Mouse (Mus musculus) urinary bladder, adult 2 months (tissue): ENCODE measurements around the gene Ribc2. TPM values are rescaled to one million over a fixed set of nuclear protein-coding genes. Genes with fewer than 3 reads are reported as not detected.

Experiments used
- DNase-seq: peaks from one replicate; pipeline ENCODE4 v3.0.0; 2022; ENCODE audit warnings: low spot score
- polyA plus RNA-seq: library from polyadenylated mRNA; depleted of rRNA; stranded (reverse); fragments of >200 nt; gene quantifications from 2 replicates; pipeline ENCODE4 v1.2.3, GENCODE M21; 2012; rRNA removed

The Ribc2 gene
- polyA plus RNA-seq, result 0.63 and 0.83 TPM in 2 replicates

DNA sequence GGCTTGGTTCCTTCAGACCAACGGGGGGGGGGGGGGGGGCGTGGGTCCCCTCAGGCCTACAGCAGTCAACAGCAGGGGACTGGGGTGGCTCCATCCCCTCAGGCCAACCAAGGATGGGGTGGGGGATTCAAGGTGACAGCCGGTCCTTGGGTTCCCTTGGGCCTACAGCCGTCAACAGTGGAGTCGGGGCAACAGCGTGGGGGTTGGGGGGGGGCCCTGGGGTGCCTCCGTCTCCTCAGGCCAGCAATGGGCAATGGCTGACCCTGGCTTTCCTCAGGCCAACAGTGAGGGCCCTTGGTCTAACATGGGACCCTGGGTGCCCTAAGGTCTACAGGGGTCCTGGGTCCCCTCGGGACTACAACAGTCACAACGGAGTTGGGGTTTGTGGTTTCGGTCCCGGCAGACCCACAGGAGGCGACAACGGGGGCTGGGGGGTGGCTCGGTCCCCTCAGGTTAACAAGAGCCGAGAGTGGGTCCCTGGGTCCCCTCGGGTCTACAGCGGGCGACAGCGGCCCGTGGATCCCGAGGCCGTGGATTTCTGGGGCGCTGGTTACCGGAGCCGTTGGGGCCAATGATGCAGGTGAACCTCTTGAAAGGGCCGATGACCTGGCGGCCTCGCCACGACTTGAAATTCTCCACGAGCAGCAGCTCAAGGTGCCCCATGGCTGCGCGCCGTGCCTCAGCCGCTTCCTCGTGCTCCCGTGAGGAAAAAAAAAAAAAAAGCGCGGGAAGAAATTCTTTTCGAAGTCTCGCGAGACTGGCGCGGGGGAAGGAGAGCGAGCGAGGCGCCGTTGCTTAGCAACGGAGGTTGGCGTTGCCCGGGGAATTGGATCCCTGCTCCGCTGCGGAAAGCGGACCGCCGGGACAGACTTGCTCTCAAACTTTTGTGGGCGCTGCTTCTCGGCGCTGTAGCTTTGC lies at the start of gene Ribc2, which contains the start of gene Smc1b:
Gene Ribc2, plus strand, starts transcription at position 804 of the 918 bp plus-strand sequence.
Gene Smc1b, minus strand, starts transcription at position 690 of the 918 bp plus-strand sequence.
- DNase-seq, result no peak

DNA sequence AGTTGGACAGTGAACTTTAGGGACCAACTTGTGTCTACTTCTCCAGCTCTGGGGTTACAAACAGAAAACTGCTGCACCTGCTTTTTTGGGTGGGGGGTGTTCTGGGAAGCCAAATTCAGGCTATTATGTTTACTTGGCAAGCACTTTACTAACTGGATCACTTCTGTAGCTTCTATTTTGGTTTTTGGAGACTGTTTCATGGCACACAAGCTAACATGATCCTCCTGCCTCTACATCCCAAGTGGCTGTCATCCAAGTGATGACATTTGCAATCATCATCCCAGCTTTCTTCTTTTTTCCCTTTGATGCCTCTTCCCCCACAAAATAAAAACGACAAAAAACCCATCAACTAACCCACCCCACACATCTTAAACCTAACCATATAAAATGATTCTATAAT lies 46.2 kb upstream of the Ribc2 start:
- DNase-seq, result no peak

DNA sequence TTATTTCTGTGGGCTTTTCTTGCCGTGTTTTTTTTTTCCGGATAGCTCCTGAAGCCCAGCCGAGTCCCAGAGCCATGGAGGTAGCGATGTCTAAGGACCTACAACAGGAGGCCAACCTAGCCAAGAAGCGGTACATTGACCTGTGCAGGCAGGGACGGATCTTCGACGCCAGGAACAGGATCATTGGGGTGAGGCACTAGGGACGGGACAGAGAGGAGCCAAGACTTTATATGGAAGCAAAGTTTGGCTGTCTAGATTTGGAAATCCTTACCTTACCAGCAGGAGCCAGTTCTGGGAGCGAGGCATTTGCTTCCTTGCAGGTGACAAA lies 279 bp downstream of the Ribc2 start:
- no peak for DNase-seq

DNA sequence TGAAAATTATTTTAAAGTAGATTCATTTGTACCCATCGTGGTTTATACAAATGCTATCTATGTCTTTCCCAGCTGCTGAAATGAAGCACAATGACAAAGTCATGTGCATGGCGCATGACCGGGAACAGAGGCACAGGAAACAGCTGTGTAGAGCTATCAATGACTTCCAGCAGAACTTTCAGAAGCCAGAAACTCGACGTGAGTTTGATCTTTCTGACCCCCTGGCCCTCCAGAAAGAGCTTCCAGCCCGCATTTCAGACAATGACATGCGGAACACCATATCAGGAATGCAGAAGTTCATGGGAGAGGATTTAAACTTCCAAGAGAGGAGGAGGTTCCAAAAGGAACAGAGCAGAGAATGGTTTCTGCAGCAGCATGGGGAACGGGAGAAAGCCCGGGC lies 3.3 kb downstream of the Ribc2 start:
- DNase-seq, result no peak

DNA sequence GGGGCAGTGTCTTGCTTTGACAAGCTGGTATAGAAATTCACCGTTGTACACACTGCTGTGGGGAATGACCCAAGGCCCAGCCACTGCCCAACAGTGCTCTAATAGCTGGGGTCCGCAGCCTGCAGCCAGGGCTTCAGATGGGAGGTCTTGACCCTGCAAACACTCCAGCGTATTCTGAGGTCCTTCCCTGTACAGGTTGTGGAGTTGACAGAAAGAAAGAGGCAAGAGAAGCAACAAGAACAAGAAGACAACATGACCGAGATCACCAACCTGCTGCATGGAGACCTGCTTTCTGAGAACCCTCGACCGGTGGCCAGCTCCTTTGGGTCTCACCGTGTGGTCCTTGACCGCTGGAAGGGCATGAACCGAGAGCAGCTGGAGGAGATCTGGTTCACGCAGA lies 9.4 kb downstream of the Ribc2 start:
- no peak for DNase-seq

DNA sequence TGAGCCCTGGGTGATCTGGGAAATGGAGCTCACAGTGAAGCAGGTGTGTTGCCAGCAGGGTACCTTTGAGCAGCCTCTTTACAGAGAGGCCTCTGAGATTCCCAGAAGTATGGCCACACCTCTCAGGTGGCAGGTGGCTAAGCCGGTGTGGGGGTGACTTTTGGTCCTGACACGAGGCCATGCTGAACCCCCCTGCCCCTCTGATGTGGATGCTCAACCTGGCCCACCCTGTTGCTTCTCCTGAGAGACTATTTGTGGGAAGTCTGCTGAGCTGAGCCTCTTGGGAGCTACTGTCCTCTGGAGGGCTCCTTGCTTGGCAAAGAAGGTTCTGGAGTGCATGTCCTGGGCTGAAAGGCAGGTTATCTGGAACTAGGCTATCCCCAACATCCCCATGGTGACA lies 10.6 kb downstream of the Ribc2 start:
- no peak for DNase-seq

DNA sequence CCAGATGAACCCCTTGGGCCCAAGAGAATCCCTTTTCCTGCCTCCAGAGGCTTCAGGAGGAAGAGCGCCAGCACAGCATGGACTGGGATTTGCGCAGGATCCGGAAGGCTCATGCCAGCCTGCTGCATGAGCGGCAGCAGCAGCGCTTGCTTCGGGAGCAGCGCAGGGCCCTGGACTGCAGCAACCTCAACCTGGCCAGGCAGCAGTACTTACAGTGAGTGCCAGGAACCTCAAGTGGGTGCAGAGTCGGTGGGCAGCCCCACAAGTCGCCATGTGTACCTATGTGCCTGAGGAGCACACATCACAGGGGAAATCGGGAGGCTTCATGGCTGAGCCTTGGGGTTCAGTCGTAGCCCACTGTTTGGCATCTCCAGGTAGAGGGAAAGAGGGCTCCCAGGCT lies 11.3 kb downstream of the Ribc2 start:
- DNase-seq, result no peak

DNA sequence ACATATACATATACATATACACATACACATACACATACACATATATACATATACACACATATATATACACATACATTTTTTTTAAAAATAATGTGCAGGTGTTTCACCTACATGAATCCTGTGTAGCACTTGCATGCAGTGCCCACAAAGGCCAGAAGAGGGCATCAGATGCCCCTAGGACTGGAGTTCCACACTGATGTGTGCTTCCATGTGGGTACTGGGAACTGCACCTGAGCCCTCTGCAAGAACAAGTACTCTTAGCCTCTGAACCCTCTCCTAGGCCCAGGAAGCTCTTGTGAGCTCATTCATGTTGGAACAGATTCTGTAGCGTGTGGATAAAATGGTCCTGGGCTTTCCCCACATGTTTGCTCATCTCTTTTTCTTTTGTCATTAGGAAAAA lies 11.9 kb downstream of the Ribc2 start:
- DNase-seq, result no peak

DNA sequence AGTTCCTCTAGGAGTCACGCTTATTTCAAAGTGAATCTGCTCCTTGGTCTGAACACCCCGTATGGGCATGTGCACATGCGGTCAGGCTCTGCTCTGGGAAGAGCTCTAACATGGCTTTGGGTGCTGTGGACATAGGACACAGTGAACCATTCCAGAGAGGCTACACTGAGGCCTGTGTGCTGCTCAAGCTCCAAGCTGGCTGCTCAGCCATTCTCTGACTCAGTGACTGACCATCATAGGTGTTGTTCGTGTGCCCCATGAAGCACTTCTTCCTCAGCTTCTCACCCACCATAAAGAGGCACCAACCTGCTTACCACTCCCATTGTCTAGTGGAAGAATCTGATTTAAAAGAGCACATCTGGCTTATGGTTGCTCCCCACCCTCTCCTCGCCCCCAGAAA lies 12.4 kb downstream of the Ribc2 start:
- no peak for DNase-seq

DNA sequence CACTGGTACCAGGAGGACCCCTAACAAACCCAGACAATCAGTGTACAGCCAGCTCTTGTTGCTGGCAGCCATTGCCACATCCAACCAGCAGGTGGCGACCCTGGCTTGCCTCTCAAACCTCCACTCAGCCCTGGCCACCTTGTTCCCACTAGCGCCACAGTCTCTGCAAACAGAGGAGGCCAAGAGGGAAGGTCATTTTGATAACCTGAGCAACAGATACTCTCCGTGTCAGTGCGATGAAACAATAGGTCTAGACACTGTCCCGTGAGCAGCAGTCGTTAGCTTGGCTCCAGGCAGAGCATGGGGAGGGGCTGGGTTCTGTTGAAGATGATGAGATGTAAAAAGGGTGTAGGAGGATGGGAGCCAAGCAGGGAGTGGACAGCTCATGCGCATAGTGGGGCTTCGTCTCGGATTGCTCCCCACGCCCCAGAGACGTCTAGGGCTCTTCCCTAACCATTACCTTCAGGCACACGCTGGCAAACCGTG lies 19.6 kb downstream of the Ribc2 start:
- peak; percentile 58 for DNase-seq

DNA sequence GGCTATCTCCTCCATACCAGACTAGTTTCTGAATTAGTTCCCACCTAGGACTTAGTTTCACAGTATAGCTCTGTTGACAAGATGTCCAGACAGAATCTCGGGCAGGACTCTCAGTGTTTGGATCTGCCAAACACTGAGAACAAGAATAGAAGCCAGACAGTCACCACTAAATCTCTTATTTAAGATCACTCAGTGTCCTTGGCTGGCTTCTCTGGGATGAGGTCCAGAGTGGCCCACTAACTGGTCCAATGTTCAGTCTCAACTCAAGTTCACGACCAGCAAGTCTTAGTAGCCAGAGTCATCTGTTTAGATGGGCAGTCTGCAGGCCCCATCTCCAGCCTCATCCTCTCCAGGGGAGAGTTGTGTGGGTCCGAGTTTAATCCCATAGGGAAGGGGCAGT lies 20.7 kb downstream of the Ribc2 start:
- DNase-seq, result no peak

DNA sequence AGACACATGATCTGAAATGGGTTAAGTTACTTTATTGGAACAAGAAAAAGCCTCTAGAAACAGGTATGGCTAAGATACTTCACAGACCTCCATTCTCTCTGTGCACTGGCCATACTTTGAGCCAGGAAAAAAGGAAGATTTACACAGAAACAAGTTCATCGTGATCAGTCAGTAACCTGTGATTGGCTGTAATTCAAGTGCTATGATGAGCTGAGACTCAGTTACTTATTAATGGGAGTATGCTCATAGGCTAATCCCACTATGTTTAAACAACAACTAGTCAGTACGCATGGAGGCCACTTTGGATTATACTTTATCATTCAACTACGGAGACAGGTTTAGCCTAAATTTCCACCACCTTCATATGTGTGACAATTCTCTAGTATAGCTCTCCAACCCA lies 22.2 kb downstream of the Ribc2 start:
- no peak for DNase-seq

DNA sequence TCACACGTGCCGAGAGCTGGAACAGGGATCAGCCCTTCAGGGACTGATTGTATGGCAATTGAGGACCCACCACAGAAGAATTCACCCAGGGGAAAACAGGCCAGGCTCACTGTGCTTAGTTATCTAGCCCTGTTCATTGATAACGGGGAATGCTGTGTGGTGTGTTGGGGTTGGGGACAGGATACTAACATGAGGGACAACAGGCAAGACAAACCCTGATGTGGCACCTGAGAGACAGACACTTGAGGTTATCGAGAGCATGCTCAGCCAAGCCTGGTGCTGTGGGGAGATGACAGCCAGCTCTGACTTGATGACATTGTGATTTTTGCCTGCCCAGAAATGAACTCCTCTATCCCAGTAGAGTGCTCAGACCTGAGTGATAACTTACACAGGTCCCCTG lies 24.3 kb downstream of the Ribc2 start:
- no peak for DNase-seq

DNA sequence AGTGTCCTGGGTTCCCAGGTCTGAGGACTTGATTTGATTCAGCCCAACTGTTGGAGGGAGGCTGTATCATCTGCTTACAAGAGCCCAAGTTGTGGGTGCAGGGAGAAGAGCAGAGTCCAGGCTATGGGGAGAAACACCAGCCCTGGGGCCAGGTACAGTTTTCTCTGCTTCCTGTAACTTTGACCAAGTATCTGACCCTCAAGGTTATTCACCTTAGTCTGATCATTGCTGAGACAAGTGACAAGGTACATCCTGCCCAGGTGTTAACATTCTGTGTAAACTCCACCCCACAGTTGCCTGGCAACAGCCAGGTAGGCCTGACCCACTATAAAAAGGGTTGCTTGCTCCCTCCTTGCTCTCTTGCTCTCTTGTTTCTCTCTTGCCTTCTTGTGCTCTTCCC lies 29.5 kb downstream of the Ribc2 start:
- DNase-seq, result no peak

DNA sequence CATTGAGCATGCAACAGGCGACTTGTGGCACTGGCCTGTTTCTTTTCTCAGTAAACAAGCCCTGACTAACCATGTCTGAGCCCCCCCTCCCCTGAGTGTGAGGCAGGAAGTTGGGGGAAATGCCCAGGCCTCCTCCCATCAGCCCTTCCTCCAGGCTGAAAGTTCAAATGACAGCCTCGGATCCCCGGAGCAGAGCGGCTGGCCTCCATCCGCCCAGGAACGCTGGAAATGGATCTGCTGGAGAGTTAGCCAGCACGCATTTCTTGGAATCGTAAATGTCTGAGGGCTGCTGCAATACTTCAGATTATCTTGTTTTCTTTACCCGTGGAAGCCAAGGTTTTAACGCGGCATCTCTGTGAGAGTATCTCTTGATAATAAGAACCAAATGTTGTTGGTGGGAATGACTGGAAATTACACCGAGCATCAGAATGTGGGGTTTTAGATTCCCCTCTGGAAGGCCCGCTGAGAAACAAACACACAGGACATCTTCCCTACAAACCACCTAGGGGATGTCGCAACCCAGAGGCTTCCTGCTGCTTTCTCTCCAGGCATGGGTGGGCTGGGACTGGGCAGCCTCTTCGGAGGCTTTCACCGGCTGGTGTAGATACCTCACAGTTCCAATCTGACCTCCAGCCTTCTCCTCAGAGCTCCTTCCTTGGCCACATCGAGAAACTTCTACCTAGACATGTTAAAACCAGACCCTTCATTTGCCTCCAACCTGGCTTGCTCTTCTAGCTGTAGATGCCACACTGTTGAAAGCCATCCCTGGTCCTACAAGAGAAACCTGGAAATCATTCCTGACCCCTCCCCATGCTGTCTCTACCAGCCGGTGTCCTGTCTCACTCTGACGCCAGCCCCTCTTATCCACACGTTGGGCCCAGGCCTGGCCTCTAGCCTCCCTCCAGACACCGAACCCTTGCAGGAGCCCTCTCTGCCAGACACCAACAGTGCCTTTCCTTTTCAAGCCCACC lies 31.1 kb downstream of the Ribc2 start:
- no peak for DNase-seq

DNA sequence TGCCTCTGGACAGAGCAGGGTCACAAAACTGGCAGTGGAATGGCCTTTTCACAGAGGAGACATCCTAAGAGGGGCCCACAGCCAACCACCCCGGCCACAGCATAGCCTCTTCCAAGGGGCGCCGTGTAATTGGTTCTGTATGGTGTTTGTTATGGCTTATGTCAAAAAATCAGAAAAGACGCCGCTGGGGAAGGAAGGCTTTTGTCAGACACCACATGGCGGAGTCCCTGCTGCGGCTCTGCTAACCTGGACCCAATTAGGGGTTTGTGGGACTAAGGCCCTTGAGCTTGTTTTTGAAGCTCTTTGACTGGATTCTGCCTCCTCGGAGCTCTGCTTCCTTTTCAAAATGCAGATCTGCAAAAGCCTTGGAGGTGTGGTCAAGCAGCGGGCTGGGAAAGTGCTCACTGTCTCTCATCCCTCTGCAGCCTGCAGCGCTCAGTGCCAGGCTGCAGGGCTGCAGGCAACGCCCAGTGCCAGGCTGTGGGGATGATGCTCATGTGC lies 34.6 kb downstream of the Ribc2 start:
- no peak for DNase-seq

DNA sequence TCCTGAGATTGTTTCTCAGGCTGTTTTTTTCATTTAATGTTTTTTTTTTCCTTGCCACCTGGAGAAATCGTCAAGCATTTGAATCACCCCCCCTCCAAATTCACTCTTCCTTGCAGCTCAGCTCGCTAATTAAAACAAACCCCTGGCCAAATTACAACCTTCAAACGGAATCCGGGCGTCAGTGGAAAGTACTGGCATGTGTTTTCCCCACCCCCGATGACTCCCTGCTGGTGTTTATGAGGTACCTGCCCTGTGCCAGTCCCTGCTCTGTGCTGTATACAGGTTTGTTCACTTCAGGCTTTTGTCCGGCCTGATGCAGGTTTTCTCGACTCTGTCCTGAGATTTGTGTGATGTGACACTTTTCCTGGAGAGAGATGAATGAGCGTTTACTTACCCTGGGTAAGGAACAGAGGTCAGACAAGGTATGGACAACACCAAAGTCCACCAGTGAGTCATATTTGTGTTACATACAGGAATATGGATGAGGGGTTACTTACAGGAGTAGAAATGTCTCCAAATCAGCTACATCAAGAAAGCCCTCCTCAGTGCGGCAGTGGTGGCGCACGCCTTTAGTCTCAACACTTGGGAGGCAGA lies 35.3 kb downstream of the Ribc2 start:
- no peak for DNase-seq

DNA sequence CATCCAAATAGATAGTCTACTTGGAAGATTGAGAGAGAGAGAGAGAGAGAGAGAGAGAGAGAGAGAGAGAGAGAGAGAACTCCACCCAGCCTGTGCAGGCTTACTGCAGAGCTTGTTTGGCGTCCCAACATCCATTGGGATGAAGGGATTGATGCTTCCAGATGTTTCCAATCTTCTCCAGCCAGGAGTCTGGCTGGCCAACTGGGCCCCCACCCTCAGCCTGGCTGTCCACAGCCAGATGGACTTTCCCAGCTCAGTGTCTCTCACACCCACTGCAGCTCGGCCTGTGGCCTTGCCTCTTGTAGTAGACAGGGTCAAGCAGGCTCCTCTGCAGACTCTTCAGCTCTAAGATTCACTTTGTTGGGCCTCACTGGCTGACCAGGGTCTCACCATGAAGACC lies 40.2 kb downstream of the Ribc2 start:
- DNase-seq, result no peak

DNA sequence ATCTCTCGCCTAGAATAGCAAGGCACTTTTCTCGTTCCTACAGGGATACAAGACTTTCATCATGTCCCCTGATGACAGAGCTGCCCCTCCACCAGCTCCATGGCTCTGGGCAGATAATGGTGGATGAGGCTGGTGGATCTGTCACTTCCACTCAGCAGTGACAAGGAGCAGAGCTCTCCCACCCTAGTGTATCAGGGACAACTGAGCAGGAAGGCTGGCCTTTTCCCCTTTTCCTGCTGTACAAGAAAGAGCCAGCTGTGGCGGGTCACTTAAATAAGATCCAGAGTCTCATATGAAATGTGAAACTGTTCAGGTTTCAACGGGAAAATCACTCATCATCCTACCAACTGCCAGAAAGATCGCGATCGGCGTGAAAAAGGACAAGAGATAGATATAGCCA lies 41.5 kb downstream of the Ribc2 start:
- DNase-seq, result no peak

DNA sequence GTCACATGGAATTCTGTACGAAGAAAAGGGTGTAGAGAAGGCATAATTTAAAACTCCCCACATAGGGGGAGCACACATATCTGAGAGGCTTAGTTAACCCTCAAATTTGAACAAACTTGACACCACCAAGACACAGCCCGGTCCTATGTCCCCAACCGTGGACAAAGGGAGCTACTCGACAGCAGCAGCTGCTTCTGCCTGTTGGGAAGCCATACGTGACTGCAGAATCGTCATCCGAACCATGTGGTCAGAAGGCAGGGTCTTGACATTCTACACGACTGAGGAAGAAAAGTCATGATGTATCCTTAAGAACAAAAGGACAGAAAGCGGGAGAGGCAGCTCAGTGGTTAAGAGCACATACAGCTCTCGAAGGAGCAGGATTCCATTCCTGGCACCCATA lies 42.2 kb downstream of the Ribc2 start:
- DNase-seq, result no peak

DNA sequence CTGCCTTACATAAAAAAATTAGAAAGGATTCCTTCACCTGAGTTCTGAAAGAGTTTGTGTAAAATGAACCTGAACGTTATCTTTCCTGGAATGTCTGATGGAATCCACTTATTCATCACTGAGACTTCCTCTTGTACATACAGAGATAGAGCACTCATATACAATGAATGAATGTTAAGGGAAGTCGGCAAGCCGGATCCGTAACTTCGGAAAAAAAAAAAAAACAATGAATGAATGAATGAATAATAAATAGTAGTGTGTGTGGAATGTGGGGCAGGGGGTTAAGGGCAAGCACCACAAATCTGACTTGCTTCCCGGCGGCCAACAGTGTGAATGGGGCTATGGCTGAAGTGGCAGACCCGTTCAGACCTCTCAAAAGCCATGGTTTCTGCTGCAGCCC lies 45.7 kb downstream of the Ribc2 start:
- no peak for DNase-seq

DNA sequence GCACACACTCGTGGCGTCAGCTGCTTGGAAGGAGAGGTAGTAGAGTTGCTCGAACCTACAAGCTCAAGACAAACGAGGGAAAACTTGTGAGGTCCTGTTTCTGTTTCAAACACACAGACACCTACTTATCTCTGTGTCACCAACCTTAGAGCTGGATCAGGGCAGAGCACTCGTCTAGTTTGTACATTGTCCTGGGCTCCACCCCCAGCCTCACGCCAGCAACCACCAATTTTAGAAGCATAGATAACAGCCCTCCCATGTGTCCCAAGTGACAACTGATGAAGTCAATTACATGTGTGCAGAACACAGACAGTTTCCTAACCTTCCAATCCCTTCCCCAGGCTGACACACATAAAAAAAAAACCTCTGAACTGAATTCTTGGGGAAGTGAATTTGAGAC lies 46.3 kb downstream of the Ribc2 start:
- DNase-seq, result no peak
